Mouse (Mus musculus) bone marrow, adult 2 months (tissue): ENCODE measurements around the gene Olfr1094.

Experiments used
- CTCF ChIP-seq: fragments of 200-500 bp; IDR thresholded peaks from 2 replicates; pipeline ENCODE4 v1.5.1; 2011; ENCODE audit warnings: low read length, control low read depth; ENCODE audit not compliant: control insufficient read depth, insufficient read depth
- POLR2A ChIP-seq: fragments of 200-500 bp; IDR thresholded peaks from 2 replicates; pipeline ENCODE4 v1.6.1; 2011; ENCODE audit warnings: low read depth, mild to moderate bottlenecking, control low read depth, low read length, borderline replicate concordance; ENCODE audit not compliant: control insufficient read depth

DNA sequence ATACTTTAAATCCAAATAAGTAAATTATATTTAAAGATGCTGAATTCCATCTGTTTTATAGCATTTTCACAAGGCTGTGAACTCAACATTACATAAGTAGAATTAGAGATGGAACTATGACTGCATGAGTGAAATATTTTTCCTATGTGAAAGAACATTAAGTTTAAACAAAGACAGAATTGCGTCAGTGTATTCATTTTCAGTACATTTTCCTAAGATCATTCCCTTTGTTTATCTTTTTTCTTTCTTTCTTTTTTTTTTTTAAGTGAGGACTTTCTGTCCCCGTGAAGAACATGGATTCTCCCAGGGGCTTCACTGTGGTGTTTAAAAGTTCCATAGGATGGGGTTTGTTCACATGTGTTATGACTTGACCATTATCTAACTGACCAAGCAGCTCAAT is 42.3 kb upstream of the Olfr1094 start, which contains the start of gene Olfr1093:
- TF ChIP-seq CTCF = no peak
- TF ChIP-seq POLR2A = no peak
